Mouse (Mus musculus) forebrain, embryonic 14.5 days (tissue): ENCODE measurements around the gene Adgre5. TPM values are rescaled to one million over a fixed set of nuclear protein-coding genes. Genes with fewer than 3 reads are reported as not detected.
A peak's percentile ranks its signal among the peaks of the same experiment; 100 is the strongest.

ENCODE experiments used
- ATAC-seq: fragments of 200-750 bp; cut with Nextera tagmentation; 2 replicates; pipeline ENCODE4 v1.8.0; 2017; ENCODE audit warnings: mild to moderate bottlenecking, moderate library complexity
- DNase-seq: peaks from one replicate; pipeline ENCODE4 v3.0.0-alpha.2; 2015; ENCODE audit warnings: low spot score
- H3K27ac ChIP-seq: fragments of 300-500 bp; sonication (generic); 2 replicates; pipeline ENCODE4 v1.5.1; 2014; ENCODE audit warnings: low read depth, mild to moderate bottlenecking, control low read depth, low read length, moderate library complexity
- H3K27me3 ChIP-seq: fragments of 300-500 bp; sonication (generic); replicated peaks from 2 replicates; pipeline ENCODE4 v1.6.1; 2014; ENCODE audit warnings: low read length, control low read depth, mixed read lengths; ENCODE audit not compliant: control insufficient read depth, insufficient read depth
- H3K36me3 ChIP-seq: fragments of 300-500 bp; sonication (generic); 2 replicates; pipeline ENCODE4 v1.6.1; 2014; ENCODE audit warnings: low read length, control low read depth; ENCODE audit not compliant: control insufficient read depth, insufficient read depth
- H3K4me1 ChIP-seq: fragments of 300-500 bp; sonication (generic); 2 replicates; pipeline ENCODE4 v1.6.1; 2014; ENCODE audit warnings: antibody characterized with exemption, low read length, control low read depth; ENCODE audit not compliant: control insufficient read depth, insufficient read depth
- H3K4me2 ChIP-seq: fragments of 300-500 bp; sonication (generic); 2 replicates; pipeline ENCODE4 v1.6.1; 2014; ENCODE audit warnings: mild to moderate bottlenecking, control low read depth, low read length
- H3K4me3 ChIP-seq: fragments of 300-500 bp; sonication (generic); 2 replicates; pipeline ENCODE4 v1.5.1; 2014; ENCODE audit warnings: low read depth, low read length, control low read depth
- H3K9ac ChIP-seq: fragments of 300-500 bp; sonication (generic); 2 replicates; pipeline ENCODE4 v1.6.1; 2014; ENCODE audit warnings: mild to moderate bottlenecking, low read length, control low read depth, moderate library complexity
- H3K9me3 ChIP-seq: fragments of 300-500 bp; sonication (generic); replicated peaks from 2 replicates; pipeline ENCODE4 v1.6.1; 2016; ENCODE audit warnings: low read length, control low read depth, mixed read lengths; ENCODE audit not compliant: control insufficient read depth
- WGBS: fragments of 180-500 bp; shearing (Covaris S2); extraction: QIAGEN DNeasy Blood & Tissue Kit; methylation state at CpG from one replicate; pipeline ENCODE4 v1.1.7; 2014; 5-methylcytosine and 5-hydroxymethylcytosine counted together
- polyA plus RNA-seq: library from polyadenylated mRNA; unstranded; fragments of >200 nt; fragmentation: Nextera tagmentation; extraction: Ambion mirVana; gene quantifications from 2 replicates; pipeline ENCODE4 v1.2.1, GENCODE M21; 2014

Gene Adgre5
- polyA plus RNA-seq, 1 experiment from 2014 or later = 9.3 TPM

GRCm38 (mm10) chr8:83759231-83759759, 18.2 kb upstream of the Adgre5 start:
- DNase-seq (no peak), ATAC-seq (no peak)
- no peaks in the 10 kb centered on the region for H3K36me3 ChIP-seq
- no peak overlapping the region for H3K27ac ChIP-seq
- no peak overlapping the region for H3K4me2 ChIP-seq
- no peaks in the 10 kb centered on the region for H3K9me3 ChIP-seq
- H3K27me3 ChIP-seq = no peaks in the 10 kb centered on the region
- 68% methylated on average over 2 of the region's 2 CpGs for WGBS
- no peaks in the 10 kb centered on the region for H3K4me1 ChIP-seq
- H3K4me3 ChIP-seq = no peak overlapping the region
- H3K9ac ChIP-seq = no peak overlapping the region

GRCm38 (mm10) chr8:83758298-83758697, 17.2 kb upstream of the Adgre5 start:
- Histone ChIP-seq H3K4me3 (no peak overlapping the region), H3K27me3 (no peaks in the 10 kb centered on the region), H3K9ac (no peak overlapping the region), H3K36me3 (no peaks in the 10 kb centered on the region), H3K9me3 (no peaks in the 10 kb centered on the region), H3K4me2 (no peak overlapping the region), H3K27ac (no peak overlapping the region), H3K4me1 (no peaks in the 10 kb centered on the region)
- ATAC-seq (no peak), DNase-seq (no peak)
- WGBS = 65% methylated on average over 5 of the region's 5 CpGs

- no peak overlapping the region for H3K4me2 ChIP-seq
- no peak for ATAC-seq
- H3K27ac ChIP-seq = no peak overlapping the region
- DNase-seq = no peak
- H3K9me3 ChIP-seq = no peaks in the 10 kb centered on the region
- no peaks in the 10 kb centered on the region for H3K27me3 ChIP-seq
- H3K9ac ChIP-seq = no peak overlapping the region
- no peak overlapping the region for H3K4me3 ChIP-seq
- H3K4me1 ChIP-seq = no peaks in the 10 kb centered on the region
- WGBS = 88% methylated on average over 6 of the region's 6 CpGs
- no peaks in the 10 kb centered on the region for H3K36me3 ChIP-seq
Observed at GRCm38 (mm10) chr8:83757084-83757607, 16.0 kb upstream of the Adgre5 start.

- no peaks in the 10 kb centered on the region for H3K9me3 ChIP-seq
- no peaks in the 10 kb centered on the region for H3K4me1 ChIP-seq
- DNase-seq (no peak), ATAC-seq (no peak)
- H3K27me3 ChIP-seq = no peaks in the 10 kb centered on the region
- 93% methylated on average over 3 of the region's 3 CpGs for WGBS
- H3K36me3 ChIP-seq = no peaks in the 10 kb centered on the region
- no peak overlapping the region for H3K4me3 ChIP-seq
- H3K4me2 ChIP-seq = no peak overlapping the region
- no peak overlapping the region for H3K9ac ChIP-seq
- no peak overlapping the region for H3K27ac ChIP-seq
Observed at GRCm38 (mm10) chr8:83756273-83756672, 15.1 kb upstream of the Adgre5 start.

GRCm38 (mm10) chr8:83754149-83754548, 13.0 kb upstream of the Adgre5 start:
- H3K9me3 ChIP-seq = no peaks in the 10 kb centered on the region
- H3K4me2 ChIP-seq = no peak overlapping the region
- no peak overlapping the region for H3K9ac ChIP-seq
- WGBS = 54% methylated on average over 3 of the region's 3 CpGs
- H3K4me1 ChIP-seq = no peaks in the 10 kb centered on the region
- no peak overlapping the region for H3K4me3 ChIP-seq
- H3K27ac ChIP-seq = no peak overlapping the region
- DNase-seq = no peak
- no peaks in the 10 kb centered on the region for H3K27me3 ChIP-seq
- H3K36me3 ChIP-seq = no peaks in the 10 kb centered on the region
- no peak for ATAC-seq

GRCm38 (mm10) chr8:83749265-83749664, 8.1 kb upstream of the Adgre5 start:
- Histone ChIP-seq H3K4me3 (no peak overlapping the region), H3K9ac (no peak overlapping the region), H3K27me3 (peaks cover 11% of the 10 kb centered on the region), H3K4me1 (no peaks in the 10 kb centered on the region), H3K36me3 (no peaks in the 10 kb centered on the region), H3K27ac (no peak overlapping the region), H3K4me2 (no peak overlapping the region), H3K9me3 (no peaks in the 10 kb centered on the region)
- DNase-seq (no peak), ATAC-seq (no peak)
- 78% methylated on average over 9 of the region's 9 CpGs for WGBS

- 64% methylated on average over 3 of the region's 3 CpGs for WGBS
- no peak for ATAC-seq
- no peak overlapping the region for H3K9ac ChIP-seq
- H3K4me2 ChIP-seq = no peak overlapping the region
- H3K27me3 ChIP-seq = peaks cover 11% of the 10 kb centered on the region
- no peak overlapping the region for H3K4me3 ChIP-seq
- no peaks in the 10 kb centered on the region for H3K36me3 ChIP-seq
- no peaks in the 10 kb centered on the region for H3K9me3 ChIP-seq
- no peaks in the 10 kb centered on the region for H3K4me1 ChIP-seq
- no peak for DNase-seq
- H3K27ac ChIP-seq = no peak overlapping the region
Observed at GRCm38 (mm10) chr8:83748708-83749107, 7.6 kb upstream of the Adgre5 start.

- Histone ChIP-seq H3K9me3 (no peaks in the 10 kb centered on the region), H3K9ac (peak overlapping the region; percentile 61), H3K4me1 (no peaks in the 10 kb centered on the region), H3K4me2 (peak overlapping the region; percentile 59), H3K27ac (no peak overlapping the region), H3K36me3 (no peaks in the 10 kb centered on the region), H3K4me3 (peak overlapping the region; percentile 33), H3K27me3 (peaks cover 12% of the 10 kb centered on the region)
- ATAC-seq (peak; percentile 73), DNase-seq (peak; percentile 58)
- WGBS = 4% methylated on average over 28 of the region's 28 CpGs
Observed at GRCm38 (mm10) chr8:83747661-83748346, 6.7 kb upstream of the Adgre5 start.

GRCm38 (mm10) chr8:83744070-83744469, 2.9 kb upstream of the Adgre5 start:
- no peak for DNase-seq
- WGBS = 75% methylated on average over 4 of the region's 4 CpGs
- Histone ChIP-seq H3K4me3 (no peak overlapping the region), H3K4me2 (no peak overlapping the region), H3K27ac (no peak overlapping the region), H3K9me3 (no peaks in the 10 kb centered on the region), H3K36me3 (no peaks in the 10 kb centered on the region), H3K27me3 (peaks cover 37% of the 10 kb centered on the region), H3K4me1 (0 out of 2 replicates have a peak, but pooled peaks cover 4% of the 10 kb centered on the region), H3K9ac (no peak overlapping the region)
- ATAC-seq = no peak
